26 mouse cellular contexts compared by ENCODE assay signal in the genomic region with DNA sequence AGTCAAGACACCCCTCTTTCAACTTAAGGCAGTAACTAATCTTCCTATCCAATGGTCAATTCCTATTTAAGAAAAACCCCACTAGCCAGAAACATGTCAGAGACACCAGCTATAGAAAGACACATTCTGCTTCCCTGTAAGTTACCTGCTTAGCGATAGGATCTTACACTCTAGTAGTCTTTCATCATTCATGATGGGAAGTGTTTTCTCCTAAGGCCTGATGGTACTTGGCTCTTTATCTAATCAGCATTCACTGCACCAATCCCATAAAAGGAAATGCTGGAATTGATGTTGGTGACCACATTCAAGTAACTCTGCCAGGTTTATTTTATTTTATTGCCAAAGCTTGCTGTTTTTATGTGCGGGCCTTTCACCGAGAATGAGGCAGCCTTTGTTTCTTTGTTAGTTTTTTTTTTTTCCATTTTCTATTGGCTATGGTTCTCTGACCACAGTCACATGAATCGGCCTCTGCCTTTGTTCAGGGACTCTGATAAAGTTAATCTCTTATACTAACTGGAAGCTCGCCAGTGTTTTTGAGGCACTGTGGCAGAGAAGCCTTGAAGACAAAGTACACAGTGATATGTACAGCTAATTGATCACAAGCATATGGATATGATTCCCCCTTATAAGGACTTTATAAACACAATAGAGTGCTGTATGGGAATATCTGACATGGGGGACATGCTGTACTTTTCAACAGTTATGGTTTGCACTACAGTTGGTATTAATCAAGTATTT.
DNase-seq lines count a peak whose midpoint lies in the region; ATAC-seq and TF ChIP-seq lines count a peak whose summit lies in the region.
"Had no signal": no experiment of that assay in that cellular context is flagged by ENCODE, and none has a peak within 500 bp of the region (broad histone marks: within the 10 kb centered on the region; RNA-seq: fewer than 3 reads in every experiment).

No protein-coding gene starts in this region.

- DNase-seq in forebrain, embryonic 10.5 days (ENCODE audit: extremely low spot score, low spot score) = no peak
- DNase-seq in ovary, adult 18-20 months (ENCODE audit: low spot score) = peak; percentile 57
- no peak for DNase-seq in ovary, postnatal 10 days (ENCODE audit: low spot score)
- DNase-seq in left cerebral cortex, adult 11 months (ENCODE audit: low spot score) = no peak
- no peak for DNase-seq in kidney, adult 11 months
- DNase-seq: adrenal gland, postnatal 36 days; cerebellum, adult 18-20 months; cerebellum, postnatal 25 days; embryo, embryonic 11 days; gastrocnemius, adult 2 months; heart, postnatal 14 days; kidney, adult 9 months; kidney, postnatal 25 days; right cerebral cortex, postnatal 25 days; thymus, postnatal 36 days had no signal

- H3K27ac ChIP-seq in forebrain, embryonic 15.5 days (replicated peaks) = peak overlapping the region; percentile 11; the same call in 1 of the 2 replicates
- H3K27ac ChIP-seq in forebrain, embryonic 10.5 days = no peak overlapping the region
- H3K27ac ChIP-seq in small intestine, adult 2 months (ENCODE audit: insufficient read depth, low read depth, low read length) = peak overlapping the region; percentile 55; the same call in 1 of the 2 replicates
- H3K27ac ChIP-seq: gastrocnemius, adult 2 months; limb, embryonic 15.5 days; liver, embryonic 15.5 days; neural tube, embryonic 15.5 days had no signal

- peaks cover 7% of the 10 kb centered on the region for H3K4me1 ChIP-seq in forebrain, embryonic 15.5 days
- no peaks in the 10 kb centered on the region for H3K4me1 ChIP-seq in forebrain, embryonic 10.5 days
- H3K4me1 ChIP-seq in small intestine, adult 2 months (ENCODE audit: control insufficient read depth, insufficient read depth, insufficient read length, low read length) = peaks cover 7% of the 10 kb centered on the region; the same call in 1 of the 2 replicates
- H3K4me1 ChIP-seq: heart, embryonic 12.5 days; limb, embryonic 15.5 days; liver, embryonic 15.5 days; megakaryocyte, embryonic 14.5 days; neural tube, embryonic 15.5 days had no signal

- no peak for TF ChIP-seq POLR2A in small intestine, adult 2 months (IDR thresholded peaks at IDR 0.05; ENCODE audit: low read depth, low read length)

- H3K36me3 ChIP-seq in forebrain, embryonic 15.5 days = no peaks in the 10 kb centered on the region
- H3K36me3 ChIP-seq in forebrain, embryonic 10.5 days (replicated peaks) = no peaks in the 10 kb centered on the region
- no peaks in the 10 kb centered on the region for H3K36me3 ChIP-seq in small intestine, adult 2 months (ENCODE audit: control insufficient read depth, insufficient read depth, low read length)
- H3K36me3 ChIP-seq: heart, embryonic 12.5 days; limb, embryonic 15.5 days; liver, embryonic 15.5 days; neural tube, embryonic 15.5 days had no signal

- 51% methylated on average over 5 of the region's 5 CpGs for WGBS in forebrain, embryonic 15.5 days
- 86% methylated on average over 5 of the region's 5 CpGs for WGBS in forebrain, embryonic 10.5 days
- 17% methylated on average over 5 of the region's 5 CpGs for WGBS in small intestine, adult 2 months

- TF ChIP-seq CTCF in small intestine, adult 2 months (IDR thresholded peaks at IDR 0.05; ENCODE audit: extremely low read depth, insufficient read length, insufficient replicate concordance, low read depth, low read length) = no peak

- H3K9ac ChIP-seq in forebrain, embryonic 15.5 days (replicated peaks) = no peak overlapping the region
- H3K9ac ChIP-seq: heart, embryonic 12.5 days; limb, embryonic 15.5 days; liver, embryonic 15.5 days; neural tube, embryonic 15.5 days had no signal

- no peaks in the 10 kb centered on the region for H3K9me3 ChIP-seq in forebrain, embryonic 15.5 days
- no peaks in the 10 kb centered on the region for H3K9me3 ChIP-seq in forebrain, embryonic 10.5 days
- H3K9me3 ChIP-seq: heart, embryonic 12.5 days; limb, embryonic 15.5 days; liver, embryonic 15.5 days; megakaryocyte, embryonic 14.5 days; neural tube, embryonic 15.5 days had no signal

- H3K4me3 ChIP-seq in forebrain, embryonic 15.5 days = no peak overlapping the region
- no peak overlapping the region for H3K4me3 ChIP-seq in forebrain, embryonic 10.5 days
- H3K4me3 ChIP-seq in small intestine, adult 2 months (ENCODE audit: low read depth, low read length) = no peak overlapping the region
- H3K4me3 ChIP-seq: gastrocnemius, adult 2 months; heart, embryonic 12.5 days; limb, embryonic 15.5 days; liver, embryonic 15.5 days; megakaryocyte, embryonic 14.5 days; neural tube, embryonic 15.5 days had no signal

- no peak for ATAC-seq in forebrain, embryonic 15.5 days (replicated peaks)
- ATAC-seq: hindbrain, embryonic 16.5 days; lung, postnatal 0 days; midbrain, embryonic 16.5 days had no signal

- no peak overlapping the region for H3K4me2 ChIP-seq in forebrain, embryonic 15.5 days (replicated peaks)
- H3K4me2 ChIP-seq: heart, embryonic 12.5 days; limb, embryonic 15.5 days; liver, embryonic 15.5 days; neural tube, embryonic 15.5 days had no signal

- no peaks in the 10 kb centered on the region for H3K27me3 ChIP-seq in forebrain, embryonic 15.5 days
- no peaks in the 10 kb centered on the region for H3K27me3 ChIP-seq in forebrain, embryonic 10.5 days (ENCODE audit: poor library complexity, severe bottlenecking)
- H3K27me3 ChIP-seq in small intestine, adult 2 months (ENCODE audit: control insufficient read depth, insufficient read depth, low read length) = no peaks in the 10 kb centered on the region
- H3K27me3 ChIP-seq: CH12.LX; heart, embryonic 12.5 days; limb, embryonic 15.5 days; liver, embryonic 15.5 days; megakaryocyte, embryonic 14.5 days; neural tube, embryonic 15.5 days had no signal
